Mouse (Mus musculus): ENCODE measurements around the gene Etnk1. TPM values are rescaled to one million over a fixed set of nuclear protein-coding genes. Genes with fewer than 3 reads are reported as not detected.
"Not testable (repeated sequence)": the region's sequence is repeated elsewhere in the genome, so short reads cannot be mapped to it uniquely, and the experiment has no call there.

Gene Etnk1
- total RNA-seq, 2 experiments from 2014 or later: 173 to 175 TPM

DNA sequence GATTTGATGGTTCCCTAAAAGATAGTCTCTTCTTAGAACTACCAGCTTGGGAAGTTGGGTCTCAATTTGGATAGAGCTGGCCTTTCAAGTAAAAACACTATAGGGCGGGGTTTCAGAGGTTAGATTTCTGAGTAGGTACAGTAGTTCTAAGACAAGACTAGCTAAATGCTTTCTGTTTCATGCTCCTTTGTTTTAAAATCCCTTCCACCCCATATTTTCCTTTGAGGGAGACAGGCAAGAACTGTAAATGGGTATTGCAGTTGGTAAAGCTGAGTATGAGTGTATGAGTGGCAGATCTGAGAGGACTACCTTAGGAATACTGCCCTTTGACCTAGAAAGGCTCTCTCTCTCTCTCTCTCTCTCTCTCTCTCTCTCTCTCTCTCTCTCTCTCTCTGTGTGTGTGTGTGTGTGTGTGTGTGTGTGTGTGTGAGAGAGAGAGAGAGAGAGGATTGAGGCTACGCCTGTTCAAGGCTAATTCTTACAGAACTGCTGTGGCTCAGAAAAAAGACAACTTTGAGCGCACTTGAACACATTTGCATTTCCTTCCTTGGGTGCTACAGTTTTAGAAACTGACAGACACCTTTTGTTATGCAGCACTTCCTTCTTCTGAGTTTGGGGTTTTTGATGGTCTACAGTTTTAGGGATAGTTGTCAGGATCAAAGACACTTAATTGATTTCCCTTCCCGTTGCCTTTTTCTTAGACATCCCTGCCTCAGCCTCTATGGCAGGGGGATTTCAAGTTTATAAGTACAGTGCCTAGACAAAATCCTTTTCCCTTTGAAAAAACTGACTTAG, 3.3 kb downstream of the Etnk1 start:
- Histone ChIP-seq H3K4me3 (no peak overlapping the region), H3K27ac (no peak overlapping the region)
- no peak for DNase-seq (ENCODE audit: low spot score in 2 of 2)
- no peak for TF ChIP-seq CTCF (conservative IDR thresholded peaks at IDR 0.05)

DNA sequence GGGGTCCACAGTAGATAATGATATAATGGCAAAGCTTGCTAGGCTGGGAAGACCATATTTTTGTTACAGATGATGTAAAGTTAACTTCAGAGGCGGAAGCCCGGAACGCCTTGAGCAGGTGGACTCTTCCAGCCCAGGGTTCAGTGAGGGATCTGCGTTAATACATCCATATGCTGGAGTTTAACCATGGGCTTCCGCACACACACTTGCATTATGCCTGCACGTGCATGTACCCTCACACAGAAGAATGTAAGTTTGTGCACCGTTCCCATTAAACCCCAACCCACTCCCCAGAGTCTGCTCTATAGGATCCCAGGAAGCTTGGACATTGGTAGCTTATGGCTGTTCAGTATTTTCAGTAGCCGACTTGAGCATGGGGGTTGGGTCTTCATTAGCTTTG, 4.0 kb downstream of the Etnk1 start:
- Histone ChIP-seq H3K4me3 (no peak overlapping the region), H3K27ac (no peak overlapping the region)
- no peak for DNase-seq (ENCODE audit: low spot score in 2 of 2)
- no peak for TF ChIP-seq CTCF (conservative IDR thresholded peaks at IDR 0.05)

DNA sequence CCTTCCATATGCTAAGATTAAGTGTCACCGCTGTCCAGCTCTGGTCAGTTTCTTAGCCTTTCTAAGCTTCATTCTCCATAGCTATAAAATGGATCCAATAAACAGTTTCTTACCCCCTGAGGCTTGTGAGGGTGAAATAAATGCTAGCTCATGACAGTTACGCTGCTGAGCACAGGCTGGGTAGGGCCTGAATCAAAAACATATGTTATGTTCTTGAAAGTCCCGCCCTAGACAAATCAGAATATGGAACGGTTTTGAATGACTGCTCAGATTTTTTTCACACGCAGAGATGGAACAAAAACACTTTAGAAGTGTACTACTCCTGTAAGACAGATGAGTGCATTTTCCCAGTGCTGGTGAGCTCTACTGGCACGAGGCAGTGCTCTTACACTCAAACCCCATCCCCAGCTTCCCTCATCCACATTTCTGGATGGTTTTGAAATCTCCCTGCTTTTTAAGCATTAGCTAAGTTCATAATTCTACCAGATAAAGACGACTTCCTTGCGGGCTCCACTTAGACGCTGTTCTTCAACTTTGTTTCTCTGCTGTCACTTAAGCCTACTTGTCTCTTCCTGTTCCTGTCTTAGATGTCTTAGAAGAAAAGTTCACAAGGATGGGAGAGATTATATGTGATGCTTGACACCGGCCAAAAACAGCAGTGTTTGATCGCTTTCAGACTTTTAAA, 4.9 kb downstream of the Etnk1 start:
- TF ChIP-seq CTCF (conservative IDR thresholded peaks at IDR 0.05): no peak
- Histone ChIP-seq H3K4me3 (no peak overlapping the region), H3K27ac (no peak overlapping the region)
- DNase-seq (ENCODE audit: low spot score in 2 of 2): no peak

DNA sequence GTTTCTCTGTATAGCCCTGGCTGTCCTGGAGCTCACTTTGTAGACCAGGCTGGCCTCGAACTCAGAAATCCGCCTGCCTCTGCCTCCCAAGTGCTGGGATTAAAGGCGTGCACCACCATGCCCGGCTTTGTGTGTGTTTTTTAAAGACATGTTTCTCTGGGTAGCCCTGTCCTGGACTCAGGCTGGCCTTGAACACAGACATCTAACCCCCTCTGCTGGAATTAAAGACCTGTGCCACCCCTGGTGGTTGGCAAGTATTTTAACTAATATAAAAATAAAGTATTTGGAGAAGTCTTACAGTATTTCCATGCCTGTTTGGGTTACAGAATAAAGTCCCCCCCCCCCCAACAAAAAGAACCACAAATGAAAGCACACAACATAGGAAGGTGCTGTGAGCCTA, 5.7 kb downstream of the Etnk1 start:
- H3K27ac ChIP-seq; H3K4me3 ChIP-seq; DNase-seq (ENCODE audit: low spot score in 2 of 2): not testable (repeated sequence)
- 0 out of 2 replicates have a peak, but pooled peaks have one; percentile 3 for TF ChIP-seq CTCF (conservative IDR thresholded peaks at IDR 0.05)

DNA sequence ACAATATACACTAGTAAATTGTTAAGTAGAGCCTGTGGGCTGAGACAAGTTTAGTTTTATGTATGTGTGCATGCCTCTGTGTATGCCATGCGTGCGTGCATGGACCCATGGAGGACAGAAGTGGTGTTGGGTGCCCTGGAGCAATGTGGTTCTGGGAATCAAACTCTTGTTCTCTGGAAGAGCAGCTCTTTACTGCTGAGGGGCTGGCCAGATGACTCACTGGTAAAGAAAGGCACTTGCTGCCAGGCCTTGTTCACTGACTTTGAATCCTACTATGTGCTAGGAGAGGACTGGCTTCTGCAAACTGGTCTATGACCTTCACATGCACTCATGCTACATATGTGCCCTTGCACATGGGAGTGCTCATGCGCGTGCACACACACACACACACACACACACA, 7.2 kb downstream of the Etnk1 start:
- TF ChIP-seq CTCF (conservative IDR thresholded peaks at IDR 0.05): no peak
- H3K27ac ChIP-seq: no peak overlapping the region
- H3K4me3 ChIP-seq: no peak overlapping the region
- no peak for DNase-seq (ENCODE audit: low spot score in 2 of 2)

DNA sequence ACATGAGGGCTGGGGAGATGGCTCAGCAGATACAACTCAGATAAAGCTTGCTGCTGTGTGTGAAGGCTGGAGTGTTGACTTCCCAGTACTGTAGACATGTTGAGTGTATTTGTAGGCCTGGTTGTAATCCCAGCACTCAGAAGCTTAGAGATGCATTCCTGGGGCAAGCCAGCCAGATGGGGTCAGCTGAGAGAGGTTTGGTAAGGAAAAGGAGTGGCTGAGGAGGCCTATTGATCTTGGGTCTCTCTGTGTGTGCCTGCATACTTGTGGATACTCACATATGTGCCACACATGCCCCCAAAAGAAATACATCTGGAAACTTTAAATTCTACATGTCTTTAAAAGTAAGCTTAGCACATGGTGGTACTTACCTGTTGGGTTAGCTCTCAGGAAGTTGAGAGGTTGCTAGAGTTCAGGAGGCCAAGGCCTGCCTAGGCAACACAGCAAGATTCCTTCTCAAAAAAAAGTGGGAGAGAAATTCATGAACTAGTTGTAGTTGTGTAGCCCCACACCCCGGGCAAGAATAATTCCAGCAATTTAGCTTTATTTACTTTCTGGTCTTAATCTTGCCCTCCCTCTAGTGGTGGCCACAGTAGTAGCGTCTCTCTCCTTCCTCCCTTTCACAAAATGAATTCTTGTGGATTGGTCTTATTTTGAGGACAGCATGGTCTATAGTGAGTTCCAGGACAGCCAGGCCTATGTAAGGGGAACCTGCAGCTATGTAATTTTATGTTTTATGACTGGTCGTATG, 8.1 kb downstream of the Etnk1 start:
- Histone ChIP-seq H3K27ac (no peak overlapping the region), H3K4me3 (no peak overlapping the region)
- peak in 1 of 2 experiments; percentile 42 for DNase-seq (ENCODE audit: low spot score in 2 of 2)
- peak; percentile 90 for TF ChIP-seq CTCF (conservative IDR thresholded peaks at IDR 0.05)

DNA sequence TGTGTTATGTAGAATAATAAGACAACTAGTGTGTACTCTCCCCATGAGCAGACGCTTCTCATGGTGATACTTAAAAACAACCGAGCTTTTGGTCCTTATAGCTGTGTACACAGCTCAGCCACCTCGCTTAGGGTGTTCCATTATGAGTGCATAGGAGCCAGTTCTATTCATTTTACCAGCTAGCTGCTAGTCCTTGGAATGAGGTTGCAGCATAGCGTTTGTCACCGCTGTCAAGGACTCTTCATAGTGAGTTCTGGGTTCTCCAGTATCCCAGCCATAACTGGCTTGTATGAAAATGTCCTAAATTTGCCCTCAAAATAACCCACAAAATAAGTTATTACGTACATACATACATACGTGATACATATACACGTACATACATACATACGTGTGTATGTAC, 9.1 kb downstream of the Etnk1 start:
- no peak overlapping the region for H3K4me3 ChIP-seq
- no peak overlapping the region for H3K27ac ChIP-seq
- TF ChIP-seq CTCF (conservative IDR thresholded peaks at IDR 0.05): no peak
- no peak for DNase-seq (ENCODE audit: low spot score in 2 of 2)

DNA sequence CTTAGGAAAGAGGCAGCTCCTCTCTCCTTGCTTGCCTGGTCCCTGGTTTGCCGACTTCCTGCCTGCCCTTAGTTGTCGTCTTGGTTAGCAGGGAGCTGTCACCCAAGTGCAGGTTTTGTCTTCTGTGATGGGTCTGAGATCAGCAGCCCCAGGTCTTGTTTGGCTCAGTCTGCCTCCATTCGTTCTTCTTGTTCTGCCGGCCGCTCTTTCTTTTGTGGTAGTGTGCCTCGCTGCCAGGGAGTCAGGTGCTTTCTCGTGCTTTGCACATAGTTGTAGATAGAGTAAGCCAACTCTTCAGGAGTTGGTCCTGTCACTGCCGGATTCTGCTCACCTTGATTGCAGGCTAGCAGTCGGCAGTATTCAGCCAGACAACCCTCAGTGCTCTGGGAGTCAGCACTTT, 9.6 kb downstream of the Etnk1 start:
- no peak for DNase-seq (ENCODE audit: low spot score in 2 of 2)
- Histone ChIP-seq H3K4me3 (no peak overlapping the region), H3K27ac (no peak overlapping the region)
- TF ChIP-seq CTCF (conservative IDR thresholded peaks at IDR 0.05): no peak

DNA sequence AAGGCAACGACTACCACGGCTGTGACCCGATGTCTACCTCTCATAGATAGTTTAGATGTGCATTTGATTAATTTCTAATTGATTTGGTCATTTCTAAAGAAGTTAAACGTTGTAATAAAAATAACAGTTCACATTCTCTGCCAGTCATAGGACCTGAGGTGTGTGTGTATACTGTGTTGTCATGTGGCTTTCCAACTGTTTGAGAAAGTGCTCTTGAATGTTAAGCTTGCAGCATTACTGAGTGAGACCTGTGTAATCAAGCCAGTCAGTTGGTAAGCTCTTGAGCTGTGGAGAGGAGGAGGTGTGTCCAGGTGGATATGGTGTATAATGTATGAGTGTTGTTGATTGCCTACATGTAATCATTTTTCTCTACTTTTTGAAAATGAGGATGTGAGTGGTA, 12.2 kb downstream of the Etnk1 start:
- DNase-seq (ENCODE audit: low spot score in 2 of 2): no peak
- TF ChIP-seq CTCF (conservative IDR thresholded peaks at IDR 0.05): no peak
- Histone ChIP-seq H3K4me3 (no peak overlapping the region), H3K27ac (no peak overlapping the region)

DNA sequence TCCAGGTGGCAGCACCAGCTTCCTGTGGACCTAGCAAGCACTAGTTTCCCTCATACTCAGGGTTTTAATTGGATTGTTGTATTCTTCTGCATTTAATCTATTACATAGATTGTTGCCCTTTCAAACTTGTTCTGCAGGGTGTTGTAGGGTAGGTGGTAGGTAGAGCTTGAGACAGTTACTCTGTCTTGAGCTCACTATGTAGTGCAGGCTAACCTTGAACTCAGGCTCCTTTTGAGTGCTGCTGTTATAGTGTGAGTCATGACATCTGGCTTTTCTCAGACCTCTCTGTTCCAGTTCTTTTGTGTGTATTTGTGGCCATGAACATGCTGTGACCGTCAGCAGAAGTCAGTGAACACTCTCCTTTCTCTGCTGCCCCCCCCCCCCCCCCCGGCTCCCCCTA, 12.7 kb downstream of the Etnk1 start:
- H3K27ac ChIP-seq: no peak overlapping the region
- TF ChIP-seq CTCF (conservative IDR thresholded peaks at IDR 0.05): no peak
- DNase-seq (ENCODE audit: low spot score in 2 of 2): no peak
- H3K4me3 ChIP-seq: no peak overlapping the region

DNA sequence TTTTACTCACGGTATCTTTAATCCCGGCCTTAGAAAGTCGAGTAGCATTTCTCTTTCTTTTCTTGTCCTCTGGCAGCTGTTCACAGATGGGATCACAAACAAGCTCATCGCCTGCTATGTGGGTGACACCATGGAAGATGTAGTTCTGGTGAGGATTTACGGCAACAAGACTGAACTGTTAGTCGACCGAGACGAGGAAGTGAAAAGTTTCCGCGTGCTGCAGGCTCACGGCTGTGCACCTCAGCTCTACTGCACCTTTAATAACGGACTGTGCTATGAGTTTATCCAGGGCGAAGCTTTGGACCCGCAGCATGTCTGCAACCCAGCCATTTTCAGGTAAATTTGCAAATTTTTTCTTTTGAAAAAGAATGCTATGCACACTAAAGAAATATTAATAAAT, 13.5 kb downstream of the Etnk1 start:
- no peak overlapping the region for H3K4me3 ChIP-seq
- DNase-seq (ENCODE audit: low spot score in 2 of 2): no peak
- no peak for TF ChIP-seq CTCF (conservative IDR thresholded peaks at IDR 0.05)
- no peak overlapping the region for H3K27ac ChIP-seq

DNA sequence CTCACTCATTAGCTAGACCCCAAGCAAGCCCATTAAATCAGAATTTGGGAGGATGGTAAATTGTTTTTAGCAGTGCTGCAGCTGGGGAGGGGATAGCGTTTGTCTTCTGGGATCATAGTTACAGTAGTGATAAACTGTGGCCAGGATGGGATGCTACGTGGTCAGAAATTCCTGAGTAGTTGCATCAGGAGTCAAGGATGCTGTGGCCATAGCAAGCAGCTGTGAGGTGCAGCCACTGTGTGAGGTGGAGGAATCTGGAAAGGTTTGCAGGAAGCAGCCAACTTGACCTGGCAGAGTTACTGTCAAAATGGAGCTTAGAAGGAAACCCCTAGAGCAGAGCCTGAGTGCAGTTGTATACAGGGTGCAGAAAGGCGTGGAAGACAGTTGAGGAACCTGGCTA, 17.1 kb downstream of the Etnk1 start:
- TF ChIP-seq CTCF (conservative IDR thresholded peaks at IDR 0.05): no peak
- no peak for DNase-seq (ENCODE audit: low spot score in 2 of 2)
- H3K4me3 ChIP-seq: no peak overlapping the region
- H3K27ac ChIP-seq: no peak overlapping the region

DNA sequence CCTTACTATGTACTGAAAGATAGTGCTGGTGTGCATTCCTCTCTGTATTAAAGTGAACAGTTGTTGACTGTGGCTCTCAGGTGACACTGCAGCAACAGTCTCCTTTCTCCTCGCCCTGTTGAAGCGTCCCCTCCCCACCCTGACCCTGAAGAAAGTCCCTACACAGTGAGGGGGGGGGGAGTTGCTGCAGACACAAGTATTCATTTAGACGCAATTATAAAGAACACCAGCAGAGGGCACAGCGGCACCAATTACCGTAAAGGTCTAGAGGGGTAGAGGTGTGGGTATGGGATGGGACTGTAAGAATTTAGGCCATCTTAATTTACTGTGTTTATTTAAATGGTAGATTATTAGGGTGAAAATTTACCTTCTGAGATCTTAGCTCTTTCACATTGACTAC, 17.7 kb downstream of the Etnk1 start:
- no peak for DNase-seq (ENCODE audit: low spot score in 2 of 2)
- H3K27ac ChIP-seq: no peak overlapping the region
- no peak overlapping the region for H3K4me3 ChIP-seq
- TF ChIP-seq CTCF (conservative IDR thresholded peaks at IDR 0.05): peak; percentile 73

Data from layer of hippocampus, adult 2 months (tissue).